Mouse (Mus musculus) neural tube, embryonic 14.5 days (tissue): ENCODE measurements around the gene Gm20479. TPM values are rescaled to one million over a fixed set of nuclear protein-coding genes. Genes with fewer than 3 reads are reported as not detected.

Source experiments
- ATAC-seq: fragments of 200-750 bp; cut with Nextera tagmentation; 2 replicates; pipeline ENCODE4 v1.8.0; 2017; ENCODE audit warnings: low read depth, mild to moderate bottlenecking, moderate TSS enrichment, moderate library complexity
- H3K27ac ChIP-seq: fragments of 300-500 bp; sonication (generic); 2 replicates; pipeline ENCODE4 v1.5.1; 2014; ENCODE audit warnings: low read depth, mild to moderate bottlenecking, control low read depth, low read length, moderate library complexity, mixed read lengths
- H3K27me3 ChIP-seq: fragments of 300-500 bp; sonication (generic); 2 replicates; pipeline ENCODE4 v1.6.1; 2014; ENCODE audit warnings: low read length; ENCODE audit not compliant: control insufficient read depth, insufficient read depth
- H3K36me3 ChIP-seq: fragments of 300-500 bp; sonication (generic); 2 replicates; pipeline ENCODE4 v1.6.1; 2014; ENCODE audit warnings: low read length, mixed read lengths; ENCODE audit not compliant: control insufficient read depth, insufficient read depth
- H3K4me1 ChIP-seq: fragments of 300-500 bp; sonication (generic); 2 replicates; pipeline ENCODE4 v1.6.1; 2014; ENCODE audit warnings: low read length; ENCODE audit not compliant: control insufficient read depth, insufficient read depth
- H3K4me2 ChIP-seq: fragments of 300-500 bp; sonication (generic); 2 replicates; pipeline ENCODE4 v1.6.1; 2014; ENCODE audit warnings: mild to moderate bottlenecking, low read depth, low read length, control low read depth
- H3K4me3 ChIP-seq: fragments of 300-500 bp; sonication (generic); 2 replicates; pipeline ENCODE4 v1.5.1; 2014; ENCODE audit warnings: low read depth, low read length, control low read depth, mixed read lengths
- H3K9ac ChIP-seq: fragments of 300-500 bp; sonication (generic); replicated peaks from 2 replicates; pipeline ENCODE4 v1.6.1; 2014; ENCODE audit warnings: low read depth, mild to moderate bottlenecking, control low read depth, low read length, mixed read lengths
- H3K9me3 ChIP-seq: fragments of 300-500 bp; sonication (generic); 2 replicates; pipeline ENCODE4 v1.6.1; 2016; ENCODE audit warnings: low read length; ENCODE audit not compliant: control insufficient read depth
- WGBS: fragments of 180-500 bp; shearing (Covaris S2); extraction: QIAGEN DNeasy Blood & Tissue Kit; methylation state at CpG from one replicate; pipeline ENCODE4 v1.1.7; 2014; 5-methylcytosine and 5-hydroxymethylcytosine counted together
- polyA plus RNA-seq: library from polyadenylated mRNA; unstranded; fragments of >200 nt; fragmentation: Nextera tagmentation; extraction: Ambion mirVana; gene quantifications from 2 replicates; pipeline ENCODE4 v1.2.1, GENCODE M21; 2014

The Gm20479 gene
- polyA plus RNA-seq, 1 experiment from 2014 or later: not detected

- H3K27me3 ChIP-seq: peaks cover 70% of the 10 kb centered on the region
- ATAC-seq: no peak
- H3K36me3 ChIP-seq: no peaks in the 10 kb centered on the region
- H3K4me1 ChIP-seq: peaks cover 7% of the 10 kb centered on the region; the same call in 1 of the 2 replicates
- WGBS: 90% methylated on average over 8 of the region's 8 CpGs
- no peak overlapping the region for H3K27ac ChIP-seq
- no peak overlapping the region for H3K4me3 ChIP-seq
- no peak overlapping the region for H3K4me2 ChIP-seq
- H3K9ac ChIP-seq: no peak overlapping the region
- H3K9me3 ChIP-seq: no peaks in the 10 kb centered on the region
These were observed 29.7 kb downstream of the Gm20479 start for GRCm38 (mm10) chr7:27327500-27327899.

- H3K9me3 ChIP-seq: no peaks in the 10 kb centered on the region
- no peak for ATAC-seq
- no peak overlapping the region for H3K9ac ChIP-seq
- H3K4me2 ChIP-seq: peak overlapping the region; percentile 38; the same call in 1 of the 2 replicates
- no peaks in the 10 kb centered on the region for H3K36me3 ChIP-seq
- H3K4me3 ChIP-seq: peak overlapping the region; percentile 21; the same call in 1 of the 2 replicates
- H3K27me3 ChIP-seq: peaks cover 60% of the 10 kb centered on the region
- WGBS: 34% methylated on average over 34 of the region's 34 CpGs
- H3K27ac ChIP-seq: no peak overlapping the region
- peaks cover 7% of the 10 kb centered on the region; the same call in 1 of the 2 replicates for H3K4me1 ChIP-seq
These were observed 30.9 kb downstream of the Gm20479 start for GRCm38 (mm10) chr7:27326101-27326880.

GRCm38 (mm10) chr7:27325697-27326096 is 31.5 kb downstream of the Gm20479 start:
- Histone ChIP-seq H3K4me3 (peak overlapping the region; percentile 21; the same call in 1 of the 2 replicates), H3K9ac (0 out of 2 replicates have a peak overlapping the region, but pooled peaks have one; percentile 28), H3K9me3 (no peaks in the 10 kb centered on the region), H3K4me2 (peak overlapping the region; percentile 38; the same call in 1 of the 2 replicates), H3K4me1 (0 out of 2 replicates have a peak, but pooled peaks cover 3% of the 10 kb centered on the region), H3K27me3 (peaks cover 54% of the 10 kb centered on the region), H3K27ac (no peak overlapping the region), H3K36me3 (no peaks in the 10 kb centered on the region)
- ATAC-seq: peak; percentile 39; the same call in 1 of the 2 replicates
- 1% methylated on average over 24 of the region's 24 CpGs for WGBS

GRCm38 (mm10) chr7:27324928-27325327 is 32.3 kb downstream of the Gm20479 start:
- Histone ChIP-seq H3K27ac (no peak overlapping the region), H3K9ac (no peak overlapping the region), H3K27me3 (peaks cover 46% of the 10 kb centered on the region), H3K9me3 (no peaks in the 10 kb centered on the region), H3K4me3 (no peak overlapping the region), H3K4me1 (0 out of 2 replicates have a peak, but pooled peaks cover 3% of the 10 kb centered on the region), H3K36me3 (no peaks in the 10 kb centered on the region), H3K4me2 (no peak overlapping the region)
- no peak for ATAC-seq
- 48% methylated on average over 19 of the region's 20 CpGs for WGBS

DNA sequence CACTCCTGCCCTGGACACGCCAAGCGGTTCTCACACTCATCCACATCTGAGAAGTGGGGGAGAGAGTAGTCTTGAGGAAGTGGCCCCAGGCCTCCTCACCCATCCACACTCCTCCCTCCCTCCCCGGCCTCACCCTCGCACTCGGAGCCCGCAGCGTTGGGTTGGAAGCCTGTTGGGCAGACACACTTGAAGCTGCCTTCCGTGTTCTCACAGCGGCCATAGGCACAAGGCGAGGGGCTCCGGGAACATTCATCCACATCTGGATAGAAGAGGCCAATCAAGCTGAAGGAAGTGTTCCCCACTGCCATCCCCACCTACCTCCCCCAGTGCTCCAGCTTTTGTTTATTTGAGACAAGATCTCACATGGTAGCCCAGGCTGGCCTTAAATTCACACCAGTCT is 33.1 kb downstream of the Gm20479 start:
- no peak for ATAC-seq
- WGBS: over 99% methylated on average over 11 of the region's 11 CpGs
- no peaks in the 10 kb centered on the region for H3K4me1 ChIP-seq
- no peaks in the 10 kb centered on the region for H3K9me3 ChIP-seq
- peaks cover 39% of the 10 kb centered on the region for H3K27me3 ChIP-seq
- H3K9ac ChIP-seq: no peak overlapping the region
- H3K36me3 ChIP-seq: no peaks in the 10 kb centered on the region
- no peak overlapping the region for H3K4me2 ChIP-seq
- no peak overlapping the region for H3K27ac ChIP-seq
- no peak overlapping the region for H3K4me3 ChIP-seq

DNA sequence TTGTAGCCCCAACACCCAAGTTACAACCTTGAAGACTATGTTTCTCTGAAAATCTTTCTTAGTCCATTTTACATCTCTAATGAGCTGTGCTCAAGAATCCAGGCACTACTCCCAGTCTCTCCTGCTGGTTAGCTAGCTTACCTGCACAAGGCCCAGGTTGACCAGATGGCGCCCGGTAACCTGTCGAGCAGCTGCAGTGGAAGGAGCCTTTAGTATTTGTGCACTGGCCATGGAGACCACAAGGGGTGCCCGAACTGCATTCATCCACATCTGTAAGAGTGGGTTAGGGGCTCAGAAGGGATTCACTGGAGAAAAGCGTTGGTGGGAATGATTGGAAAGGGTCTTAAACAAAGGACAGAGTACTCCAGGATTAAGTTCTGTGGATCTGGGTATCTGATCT is 34.2 kb downstream of the Gm20479 start:
- Histone ChIP-seq H3K36me3 (no peaks in the 10 kb centered on the region), H3K27ac (no peak overlapping the region), H3K4me2 (no peak overlapping the region), H3K9ac (no peak overlapping the region), H3K9me3 (no peaks in the 10 kb centered on the region), H3K4me3 (no peak overlapping the region), H3K4me1 (no peaks in the 10 kb centered on the region), H3K27me3 (peaks cover 31% of the 10 kb centered on the region)
- 94% methylated on average over 5 of the region's 5 CpGs for WGBS
- ATAC-seq: no peak

GRCm38 (mm10) chr7:27322291-27322690 is 34.9 kb downstream of the Gm20479 start:
- H3K4me2 ChIP-seq: no peak overlapping the region
- no peaks in the 10 kb centered on the region for H3K36me3 ChIP-seq
- H3K4me1 ChIP-seq: no peaks in the 10 kb centered on the region
- H3K9me3 ChIP-seq: no peaks in the 10 kb centered on the region
- no peak overlapping the region for H3K27ac ChIP-seq
- no peak for ATAC-seq
- no peak overlapping the region for H3K4me3 ChIP-seq
- 21% methylated on average over 13 of the region's 13 CpGs for WGBS
- H3K9ac ChIP-seq: no peak overlapping the region
- H3K27me3 ChIP-seq: peaks cover 24% of the 10 kb centered on the region

- Histone ChIP-seq H3K36me3 (no peaks in the 10 kb centered on the region), H3K4me3 (no peak overlapping the region), H3K9me3 (no peaks in the 10 kb centered on the region), H3K9ac (no peak overlapping the region), H3K27ac (no peak overlapping the region), H3K4me1 (no peaks in the 10 kb centered on the region), H3K27me3 (peaks cover 3% of the 10 kb centered on the region; the same call in 1 of the 2 replicates), H3K4me2 (no peak overlapping the region)
- no peak for ATAC-seq
- WGBS: 91% methylated on average over 22 of the region's 22 CpGs
These were observed 37.8 kb downstream of the Gm20479 start for GRCm38 (mm10) chr7:27319411-27319810.

DNA sequence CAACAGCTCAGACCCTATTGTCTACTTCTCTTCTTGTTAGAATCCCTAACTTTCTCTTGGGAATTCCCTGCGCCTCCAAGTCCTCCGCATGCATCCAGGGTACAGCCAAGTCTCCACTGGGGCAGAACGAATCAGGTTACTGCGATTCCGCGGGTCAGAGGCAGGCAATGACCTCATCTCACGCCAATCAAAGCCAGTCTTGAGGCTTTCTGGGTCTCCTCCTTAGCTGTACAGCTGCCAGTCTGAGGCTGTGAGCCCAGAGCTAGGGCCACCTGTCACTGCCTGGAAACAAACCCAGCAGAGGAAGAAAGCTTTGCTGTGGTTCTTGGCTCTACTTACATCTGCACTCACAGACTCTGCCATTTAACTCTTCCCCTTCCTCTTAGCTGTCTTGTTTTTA is 41.3 kb downstream of the Gm20479 start:
- no peaks in the 10 kb centered on the region for H3K4me1 ChIP-seq
- WGBS: 32% methylated on average over 7 of the region's 7 CpGs
- no peaks in the 10 kb centered on the region for H3K36me3 ChIP-seq
- H3K9ac ChIP-seq: no peak overlapping the region
- no peak overlapping the region for H3K4me2 ChIP-seq
- no peak for ATAC-seq
- no peak overlapping the region for H3K27ac ChIP-seq
- no peak overlapping the region for H3K4me3 ChIP-seq
- H3K9me3 ChIP-seq: no peaks in the 10 kb centered on the region
- H3K27me3 ChIP-seq: no peaks in the 10 kb centered on the region
